Mouse (Mus musculus): ENCODE results near the gene Ppara. TPM values are rescaled to one million over a fixed set of nuclear protein-coding genes. Genes with fewer than 3 reads are reported as not detected.

Gene Ppara
- polyA plus RNA-seq, 1 experiment from 2014 or later = 0.31 TPM

- H3K9me3 ChIP-seq (ENCODE audit: control insufficient read depth, low read length) = no peaks in the 10 kb centered on the region
- peak; percentile 84 for DNase-seq (ENCODE audit: low spot score)
- WGBS = 2% methylated on average over 27 of the region's 27 CpGs
- H3K27me3 ChIP-seq (ENCODE audit: control insufficient read depth, insufficient read depth, low read length) = no peaks in the 10 kb centered on the region
- peak; percentile 86 for ATAC-seq (replicated peaks; ENCODE audit: low FRiP score)
- peak within 1 kb of the TSS; percentile 84 for H3K4me2 ChIP-seq (ENCODE audit: low read depth, low read length, severe bottlenecking)
- no peaks in the 10 kb centered on the region for H3K4me1 ChIP-seq (replicated peaks; ENCODE audit: control insufficient read depth, insufficient read depth, low read length)
- no peaks in the 10 kb centered on the region for H3K36me3 ChIP-seq (ENCODE audit: control insufficient read depth, insufficient read depth, low read length)
- no peak within 1 kb of the TSS for H3K27ac ChIP-seq (ENCODE audit: low read depth, low read length)
- peak within 1 kb of the TSS; percentile 52 for H3K4me3 ChIP-seq (ENCODE audit: low read depth, low read length)
- H3K9ac ChIP-seq (ENCODE audit: low read length) = peak within 1 kb of the TSS; percentile 59
Observed at GRCm38 (mm10) chr15:85831954-85832590, 97.3 kb downstream of the Ppara start, which contains the start of gene Ttc38. Ttc38 (plus strand) TSS chr15:85832306.

GRCm38 (mm10) chr15:85832599-85832998, 97.8 kb downstream of the Ppara start:
- no peaks in the 10 kb centered on the region for H3K9me3 ChIP-seq (ENCODE audit: control insufficient read depth, low read length)
- H3K9ac ChIP-seq (ENCODE audit: low read length) = peak overlapping the region; percentile 59
- H3K4me2 ChIP-seq (ENCODE audit: low read depth, low read length, severe bottlenecking) = peak overlapping the region; percentile 84
- H3K4me3 ChIP-seq (ENCODE audit: low read depth, low read length) = peak overlapping the region; percentile 52
- H3K4me1 ChIP-seq (replicated peaks; ENCODE audit: control insufficient read depth, insufficient read depth, low read length) = no peaks in the 10 kb centered on the region
- no peaks in the 10 kb centered on the region for H3K36me3 ChIP-seq (ENCODE audit: control insufficient read depth, insufficient read depth, low read length)
- ATAC-seq (replicated peaks; ENCODE audit: low FRiP score) (no peak), DNase-seq (ENCODE audit: low spot score) (no peak)
- WGBS = 53% methylated on average over 8 of the region's 8 CpGs
- no peak overlapping the region for H3K27ac ChIP-seq (ENCODE audit: low read depth, low read length)
- H3K27me3 ChIP-seq (ENCODE audit: control insufficient read depth, insufficient read depth, low read length) = no peaks in the 10 kb centered on the region

DNA sequence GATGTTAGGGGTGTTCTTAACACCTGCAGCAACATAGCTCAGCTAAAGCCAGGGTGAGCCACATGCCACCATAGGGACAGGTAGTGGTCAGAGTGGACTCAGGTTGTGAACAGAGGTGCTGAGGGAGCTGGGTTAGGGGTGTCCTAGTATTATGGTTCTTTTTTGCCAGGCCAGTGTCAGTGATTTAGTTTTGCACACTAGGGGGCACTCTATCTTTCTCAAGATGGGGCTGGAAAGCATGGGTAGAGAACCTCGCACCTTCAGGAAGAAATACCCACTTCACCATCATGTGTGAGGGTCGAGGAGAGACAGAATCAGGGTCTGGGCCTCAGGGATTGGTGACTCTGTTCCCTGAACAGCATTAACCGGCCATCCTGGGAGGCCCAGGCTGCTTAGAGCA, 100.6 kb downstream of the Ppara start:
- Histone ChIP-seq H3K4me3 (ENCODE audit: low read depth, low read length) (no peak overlapping the region), H3K36me3 (ENCODE audit: control insufficient read depth, insufficient read depth, low read length) (no peaks in the 10 kb centered on the region), H3K9me3 (ENCODE audit: control insufficient read depth, low read length) (no peaks in the 10 kb centered on the region), H3K4me1 (replicated peaks; ENCODE audit: control insufficient read depth, insufficient read depth, low read length) (no peaks in the 10 kb centered on the region), H3K9ac (ENCODE audit: low read length) (no peak overlapping the region), H3K27me3 (ENCODE audit: control insufficient read depth, insufficient read depth, low read length) (no peaks in the 10 kb centered on the region), H3K4me2 (ENCODE audit: low read depth, low read length, severe bottlenecking) (no peak overlapping the region), H3K27ac (ENCODE audit: low read depth, low read length) (no peak overlapping the region)
- no peak for DNase-seq (ENCODE audit: low spot score)
- 56% methylated on average over 3 of the region's 3 CpGs for WGBS
- no peak for ATAC-seq (replicated peaks; ENCODE audit: low FRiP score)

GRCm38 (mm10) chr15:85836887-85837286, 102.1 kb downstream of the Ppara start:
- ATAC-seq (replicated peaks; ENCODE audit: low FRiP score) (no peak), DNase-seq (ENCODE audit: low spot score) (no peak)
- H3K27me3 ChIP-seq (ENCODE audit: control insufficient read depth, insufficient read depth, low read length) = no peaks in the 10 kb centered on the region
- no peaks in the 10 kb centered on the region for H3K4me1 ChIP-seq (replicated peaks; ENCODE audit: control insufficient read depth, insufficient read depth, low read length)
- H3K36me3 ChIP-seq (ENCODE audit: control insufficient read depth, insufficient read depth, low read length) = no peaks in the 10 kb centered on the region
- no peak overlapping the region for H3K9ac ChIP-seq (ENCODE audit: low read length)
- H3K4me3 ChIP-seq (ENCODE audit: low read depth, low read length) = no peak overlapping the region
- no peaks in the 10 kb centered on the region for H3K9me3 ChIP-seq (ENCODE audit: control insufficient read depth, low read length)
- H3K4me2 ChIP-seq (ENCODE audit: low read depth, low read length, severe bottlenecking) = no peak overlapping the region
- WGBS = 94% methylated on average over 5 of the region's 5 CpGs
- H3K27ac ChIP-seq (ENCODE audit: low read depth, low read length) = no peak overlapping the region

DNA sequence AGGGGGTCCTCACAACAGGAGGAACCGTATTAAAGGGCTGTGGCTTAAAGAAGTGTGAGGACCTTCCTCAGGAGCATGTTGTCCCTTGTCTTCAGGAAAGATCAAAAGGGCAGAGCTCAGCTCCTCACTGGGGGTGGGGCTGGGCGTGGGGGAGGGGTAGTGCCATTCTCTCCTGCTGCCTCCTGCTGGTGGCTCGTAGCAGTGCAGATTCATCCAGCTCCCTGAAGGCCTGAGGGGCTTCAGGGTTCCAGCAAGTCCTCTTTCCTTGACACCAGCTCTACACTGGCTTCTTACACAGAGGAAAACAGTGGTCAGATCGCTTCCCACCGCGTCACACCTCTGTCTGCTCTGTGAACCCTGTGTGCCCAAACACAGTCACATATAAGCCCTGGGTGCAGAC, 106.2 kb downstream of the Ppara start:
- DNase-seq (ENCODE audit: low spot score) = peak; percentile 68
- H3K9me3 ChIP-seq (ENCODE audit: control insufficient read depth, low read length) = no peaks in the 10 kb centered on the region
- H3K4me3 ChIP-seq (ENCODE audit: low read depth, low read length) = no peak overlapping the region
- no peak overlapping the region for H3K4me2 ChIP-seq (ENCODE audit: low read depth, low read length, severe bottlenecking)
- H3K27me3 ChIP-seq (ENCODE audit: control insufficient read depth, insufficient read depth, low read length) = no peaks in the 10 kb centered on the region
- ATAC-seq (replicated peaks; ENCODE audit: low FRiP score) = no peak
- H3K9ac ChIP-seq (ENCODE audit: low read length) = no peak overlapping the region
- H3K27ac ChIP-seq (ENCODE audit: low read depth, low read length) = no peak overlapping the region
- H3K36me3 ChIP-seq (ENCODE audit: control insufficient read depth, insufficient read depth, low read length) = no peaks in the 10 kb centered on the region
- WGBS = 30% methylated on average over 6 of the region's 6 CpGs
- no peaks in the 10 kb centered on the region for H3K4me1 ChIP-seq (replicated peaks; ENCODE audit: control insufficient read depth, insufficient read depth, low read length)

DNA sequence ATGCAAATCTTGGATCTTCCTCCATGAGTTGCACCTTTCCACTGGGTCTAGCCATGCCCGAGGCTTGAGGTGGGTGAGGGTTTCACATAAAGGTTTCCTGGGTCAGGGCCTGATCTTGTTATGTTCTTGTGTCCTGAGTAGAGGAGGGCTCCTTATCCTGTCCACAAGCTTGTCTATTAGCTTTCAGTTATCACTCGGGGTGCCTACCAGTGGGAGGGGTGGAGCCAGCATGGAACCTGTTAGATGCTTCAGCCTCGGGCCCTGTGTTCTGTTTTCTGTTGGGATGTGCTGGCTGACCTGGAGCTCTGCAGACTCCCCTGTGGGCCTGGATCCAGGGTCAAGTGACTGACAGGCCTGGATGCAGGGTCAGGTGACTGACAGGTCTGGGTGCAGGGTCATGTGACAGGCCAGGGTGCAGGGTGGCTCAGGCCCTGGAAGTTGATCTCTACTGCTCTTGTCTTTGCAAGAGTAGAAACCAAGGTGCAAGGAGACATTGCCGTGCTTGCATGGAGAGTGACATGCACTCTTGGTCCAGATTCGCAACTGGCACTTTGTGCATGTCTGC, 107.1 kb downstream of the Ppara start:
- Histone ChIP-seq H3K4me2 (ENCODE audit: low read depth, low read length, severe bottlenecking) (no peak overlapping the region), H3K9ac (ENCODE audit: low read length) (no peak overlapping the region), H3K4me3 (ENCODE audit: low read depth, low read length) (no peak overlapping the region), H3K36me3 (ENCODE audit: control insufficient read depth, insufficient read depth, low read length) (no peaks in the 10 kb centered on the region), H3K27ac (ENCODE audit: low read depth, low read length) (no peak overlapping the region), H3K27me3 (ENCODE audit: control insufficient read depth, insufficient read depth, low read length) (no peaks in the 10 kb centered on the region), H3K9me3 (ENCODE audit: control insufficient read depth, low read length) (no peaks in the 10 kb centered on the region), H3K4me1 (replicated peaks; ENCODE audit: control insufficient read depth, insufficient read depth, low read length) (no peaks in the 10 kb centered on the region)
- 86% methylated on average over 5 of the region's 5 CpGs for WGBS
- no peak for DNase-seq (ENCODE audit: low spot score)
- no peak for ATAC-seq (replicated peaks; ENCODE audit: low FRiP score)

- Histone ChIP-seq H3K4me1 (replicated peaks; ENCODE audit: control insufficient read depth, insufficient read depth, low read length) (no peaks in the 10 kb centered on the region), H3K9me3 (ENCODE audit: control insufficient read depth, low read length) (no peaks in the 10 kb centered on the region), H3K4me2 (ENCODE audit: low read depth, low read length, severe bottlenecking) (no peak overlapping the region), H3K9ac (ENCODE audit: low read length) (no peak overlapping the region), H3K27ac (ENCODE audit: low read depth, low read length) (no peak overlapping the region), H3K36me3 (ENCODE audit: control insufficient read depth, insufficient read depth, low read length) (no peaks in the 10 kb centered on the region), H3K4me3 (ENCODE audit: low read depth, low read length) (no peak overlapping the region), H3K27me3 (ENCODE audit: control insufficient read depth, insufficient read depth, low read length) (no peaks in the 10 kb centered on the region)
- ATAC-seq (replicated peaks; ENCODE audit: low FRiP score) (no peak), DNase-seq (ENCODE audit: low spot score) (no peak)
Observed at GRCm38 (mm10) chr15:85845071-85845470, 110.3 kb downstream of the Ppara start.

DNA sequence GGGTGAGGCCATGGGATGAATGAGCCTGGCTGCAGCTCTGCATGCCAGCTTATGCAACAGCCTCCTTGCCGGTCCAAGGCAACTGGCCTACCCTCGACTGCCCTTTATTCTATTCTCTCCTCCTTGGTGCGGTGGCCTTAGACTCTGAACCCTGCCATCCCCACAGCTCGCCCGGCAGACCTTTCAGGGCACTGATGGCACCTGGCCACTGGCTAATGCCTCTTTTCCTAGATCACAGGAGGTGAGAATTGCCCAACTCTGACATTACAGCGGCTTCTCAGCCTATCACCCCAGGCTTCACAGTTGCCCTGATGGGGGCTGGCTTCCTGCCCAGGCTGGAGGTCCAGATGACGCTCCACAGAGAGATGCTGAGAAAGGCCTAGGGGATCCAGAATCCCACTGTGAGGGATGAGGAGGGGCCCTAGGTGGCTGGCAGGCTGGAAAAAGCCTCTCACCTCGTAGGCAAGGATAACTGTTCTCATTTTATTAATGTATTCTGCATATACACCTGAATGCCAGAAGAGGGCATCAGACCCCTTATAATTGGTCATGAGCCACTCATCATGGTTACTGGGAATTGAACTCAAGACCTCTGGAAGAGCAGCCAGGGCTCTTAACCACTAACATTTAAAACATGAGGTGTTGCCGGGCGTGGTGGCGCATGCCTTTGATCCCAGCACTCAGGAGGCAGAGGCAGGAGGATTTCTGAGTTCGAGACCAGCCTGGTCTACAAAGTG, 117.0 kb downstream of the Ppara start:
- H3K9ac ChIP-seq (ENCODE audit: low read length) = no peak overlapping the region
- no peak overlapping the region for H3K27ac ChIP-seq (ENCODE audit: low read depth, low read length)
- H3K4me2 ChIP-seq (ENCODE audit: low read depth, low read length, severe bottlenecking) = no peak overlapping the region
- no peak for DNase-seq (ENCODE audit: low spot score)
- H3K4me1 ChIP-seq (replicated peaks; ENCODE audit: control insufficient read depth, insufficient read depth, low read length) = no peaks in the 10 kb centered on the region
- WGBS = 84% methylated on average over 12 of the region's 12 CpGs
- H3K4me3 ChIP-seq (ENCODE audit: low read depth, low read length) = no peak overlapping the region
- no peaks in the 10 kb centered on the region for H3K27me3 ChIP-seq (ENCODE audit: control insufficient read depth, insufficient read depth, low read length)
- H3K36me3 ChIP-seq (ENCODE audit: control insufficient read depth, insufficient read depth, low read length) = no peaks in the 10 kb centered on the region
- H3K9me3 ChIP-seq (ENCODE audit: control insufficient read depth, low read length) = no peaks in the 10 kb centered on the region
- no peak for ATAC-seq (replicated peaks; ENCODE audit: low FRiP score)
